Mouse (Mus musculus) neural tube, embryonic 14.5 days (tissue): Measurements from ENCODE around the gene Trmt44. TPM values are rescaled to one million over a fixed set of nuclear protein-coding genes. Genes with fewer than 3 reads are reported as not detected.

Source experiments
- ATAC-seq: fragments of 200-750 bp; cut with Nextera tagmentation; 2 replicates; pipeline ENCODE4 v1.8.0; 2017; ENCODE audit warnings: low read depth, mild to moderate bottlenecking, moderate TSS enrichment, moderate library complexity
- H3K27ac ChIP-seq: fragments of 300-500 bp; sonication (generic); 2 replicates; pipeline ENCODE4 v1.5.1; 2014; ENCODE audit warnings: low read depth, mild to moderate bottlenecking, control low read depth, low read length, moderate library complexity, mixed read lengths
- H3K27me3 ChIP-seq: fragments of 300-500 bp; sonication (generic); 2 replicates; pipeline ENCODE4 v1.6.1; 2014; ENCODE audit warnings: low read length; ENCODE audit not compliant: control insufficient read depth, insufficient read depth
- H3K36me3 ChIP-seq: fragments of 300-500 bp; sonication (generic); 2 replicates; pipeline ENCODE4 v1.6.1; 2014; ENCODE audit warnings: low read length, mixed read lengths; ENCODE audit not compliant: control insufficient read depth, insufficient read depth
- H3K4me1 ChIP-seq: fragments of 300-500 bp; sonication (generic); 2 replicates; pipeline ENCODE4 v1.6.1; 2014; ENCODE audit warnings: low read length; ENCODE audit not compliant: control insufficient read depth, insufficient read depth
- H3K4me2 ChIP-seq: fragments of 300-500 bp; sonication (generic); 2 replicates; pipeline ENCODE4 v1.6.1; 2014; ENCODE audit warnings: mild to moderate bottlenecking, low read depth, low read length, control low read depth
- H3K4me3 ChIP-seq: fragments of 300-500 bp; sonication (generic); 2 replicates; pipeline ENCODE4 v1.5.1; 2014; ENCODE audit warnings: low read depth, low read length, control low read depth, mixed read lengths
- H3K9ac ChIP-seq: fragments of 300-500 bp; sonication (generic); replicated peaks from 2 replicates; pipeline ENCODE4 v1.6.1; 2014; ENCODE audit warnings: low read depth, mild to moderate bottlenecking, control low read depth, low read length, mixed read lengths
- H3K9me3 ChIP-seq: fragments of 300-500 bp; sonication (generic); 2 replicates; pipeline ENCODE4 v1.6.1; 2016; ENCODE audit warnings: low read length; ENCODE audit not compliant: control insufficient read depth
- WGBS: fragments of 180-500 bp; shearing (Covaris S2); extraction: QIAGEN DNeasy Blood & Tissue Kit; methylation state at CpG from one replicate; pipeline ENCODE4 v1.1.7; 2014; 5-methylcytosine and 5-hydroxymethylcytosine counted together
- polyA plus RNA-seq: library from polyadenylated mRNA; unstranded; fragments of >200 nt; fragmentation: Nextera tagmentation; extraction: Ambion mirVana; gene quantifications from 2 replicates; pipeline ENCODE4 v1.2.1, GENCODE M21; 2014

Gene Trmt44
- polyA plus RNA-seq, 1 experiment from 2014 or later, result 7.8 TPM

- H3K4me1 ChIP-seq, result peaks cover 7% of the 10 kb centered on the region; the same call in 1 of the 2 replicates
- no peaks in the 10 kb centered on the region for H3K36me3 ChIP-seq
- peak overlapping the region; percentile 19; the same call in 1 of the 2 replicates for H3K27ac ChIP-seq
- ATAC-seq, result peak; percentile 47; the same call in 1 of the 2 replicates
- H3K27me3 ChIP-seq, result no peaks in the 10 kb centered on the region
- no peaks in the 10 kb centered on the region for H3K9me3 ChIP-seq
- H3K9ac ChIP-seq, result no peak overlapping the region
- H3K4me2 ChIP-seq, result no peak overlapping the region
- WGBS, result 6% methylated on average over 12 of the region's 12 CpGs
- no peak overlapping the region for H3K4me3 ChIP-seq
Measured at GRCm38 (mm10) chr5:35609381-35609780, 34.5 kb upstream of the Trmt44 start.

- WGBS, result 87% methylated on average over 5 of the region's 5 CpGs
- Histone ChIP-seq H3K27me3 (no peaks in the 10 kb centered on the region), H3K4me1 (peaks cover 7% of the 10 kb centered on the region; the same call in 1 of the 2 replicates), H3K4me2 (no peak overlapping the region), H3K4me3 (no peak overlapping the region), H3K9ac (no peak overlapping the region), H3K9me3 (no peaks in the 10 kb centered on the region), H3K27ac (no peak overlapping the region), H3K36me3 (no peaks in the 10 kb centered on the region)
- no peak for ATAC-seq
Measured at GRCm38 (mm10) chr5:35608559-35608958, 33.7 kb upstream of the Trmt44 start.

DNA sequence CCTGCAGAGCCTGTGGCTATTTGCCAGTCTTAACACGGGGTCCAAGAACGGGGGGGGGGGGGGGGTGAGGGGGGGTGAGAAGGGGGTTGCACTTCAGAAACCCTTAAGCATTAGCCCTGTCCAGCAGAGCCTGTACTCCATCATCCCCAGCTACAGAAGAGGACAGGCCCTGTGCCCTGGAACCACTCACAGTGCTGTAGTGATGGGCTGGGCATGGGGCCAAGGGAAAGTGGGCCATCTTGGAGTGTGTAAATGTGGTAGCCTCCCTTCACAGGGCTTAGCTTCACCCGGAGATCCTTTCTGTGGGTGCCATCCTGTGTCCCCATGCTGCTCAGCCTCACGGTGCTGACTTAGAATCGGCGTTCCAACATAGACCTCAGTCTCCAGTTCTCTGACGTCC, 32.9 kb upstream of the Trmt44 start:
- H3K27me3 ChIP-seq, result no peaks in the 10 kb centered on the region
- H3K27ac ChIP-seq, result no peak overlapping the region
- no peak overlapping the region for H3K4me2 ChIP-seq
- H3K9ac ChIP-seq, result no peak overlapping the region
- 71% methylated on average over 7 of the region's 7 CpGs for WGBS
- H3K4me3 ChIP-seq, result no peak overlapping the region
- H3K9me3 ChIP-seq, result no peaks in the 10 kb centered on the region
- H3K4me1 ChIP-seq, result peaks cover 7% of the 10 kb centered on the region; the same call in 1 of the 2 replicates
- no peak for ATAC-seq
- H3K36me3 ChIP-seq, result no peaks in the 10 kb centered on the region; the same call in 1 of the 2 replicates

DNA sequence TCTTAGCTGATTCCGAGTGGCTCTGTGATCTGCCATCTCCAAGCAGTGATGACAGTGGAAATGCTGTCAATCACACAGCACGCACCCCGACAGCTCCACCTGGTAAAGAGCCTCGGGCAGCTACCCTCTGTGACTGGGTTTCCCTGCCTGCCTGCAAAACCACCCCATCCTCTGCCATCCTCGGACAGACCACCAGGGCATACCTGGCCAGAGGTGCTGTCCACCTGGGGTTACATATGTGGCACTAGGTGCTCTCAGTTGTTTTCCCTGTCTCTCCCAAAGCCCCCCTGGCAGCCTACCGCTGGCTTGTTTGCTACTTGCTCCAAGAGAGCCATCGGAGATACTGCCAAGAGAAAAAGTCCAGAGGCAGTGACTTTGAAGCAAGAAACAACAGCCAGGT, 31.9 kb upstream of the Trmt44 start:
- no peak for ATAC-seq
- peaks cover 5% of the 10 kb centered on the region; the same call in 1 of the 2 replicates for H3K36me3 ChIP-seq
- 92% methylated on average over 7 of the region's 7 CpGs for WGBS
- no peak overlapping the region for H3K4me2 ChIP-seq
- no peaks in the 10 kb centered on the region for H3K27me3 ChIP-seq
- no peak overlapping the region for H3K4me3 ChIP-seq
- peaks cover 7% of the 10 kb centered on the region; the same call in 1 of the 2 replicates for H3K4me1 ChIP-seq
- H3K27ac ChIP-seq, result no peak overlapping the region
- no peaks in the 10 kb centered on the region for H3K9me3 ChIP-seq
- H3K9ac ChIP-seq, result no peak overlapping the region

GRCm38 (mm10) chr5:35605355-35605754, 30.5 kb upstream of the Trmt44 start:
- Histone ChIP-seq H3K4me1 (peaks cover 7% of the 10 kb centered on the region; the same call in 1 of the 2 replicates), H3K27ac (no peak overlapping the region), H3K9ac (no peak overlapping the region), H3K9me3 (no peaks in the 10 kb centered on the region), H3K27me3 (no peaks in the 10 kb centered on the region), H3K36me3 (peaks cover 9% of the 10 kb centered on the region; the same call in 1 of the 2 replicates), H3K4me2 (no peak overlapping the region), H3K4me3 (no peak overlapping the region)
- no peak for ATAC-seq
- 84% methylated on average over 7 of the region's 7 CpGs for WGBS

GRCm38 (mm10) chr5:35601526-35601925, 26.7 kb upstream of the Trmt44 start:
- H3K4me3 ChIP-seq, result no peak overlapping the region
- ATAC-seq, result no peak
- no peaks in the 10 kb centered on the region for H3K4me1 ChIP-seq
- H3K27me3 ChIP-seq, result no peaks in the 10 kb centered on the region
- no peaks in the 10 kb centered on the region for H3K9me3 ChIP-seq
- peaks cover 32% of the 10 kb centered on the region; the same call in 1 of the 2 replicates for H3K36me3 ChIP-seq
- no peak overlapping the region for H3K4me2 ChIP-seq
- H3K9ac ChIP-seq, result no peak overlapping the region
- WGBS, result 92% methylated on average over 8 of the region's 8 CpGs
- no peak overlapping the region for H3K27ac ChIP-seq

DNA sequence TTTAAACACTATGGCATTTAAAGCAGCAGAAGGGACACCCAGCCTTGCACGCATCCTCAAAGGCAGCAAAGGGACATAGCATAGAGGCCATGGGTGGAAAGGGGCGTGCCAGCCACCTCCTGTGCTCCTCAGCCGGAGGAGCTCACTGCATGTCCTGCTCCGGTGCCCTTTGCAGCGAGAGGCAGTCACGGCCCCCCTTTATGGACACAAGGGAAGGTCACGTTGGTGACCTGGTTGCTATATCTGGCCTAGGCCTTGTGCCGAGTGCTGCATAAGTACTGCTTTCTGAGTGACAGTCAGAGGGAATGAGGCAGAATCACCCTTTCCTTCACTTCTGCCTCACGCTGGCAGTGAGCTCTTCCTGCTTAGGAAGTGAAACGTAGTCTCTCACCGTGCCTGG, 25.4 kb upstream of the Trmt44 start:
- no peaks in the 10 kb centered on the region for H3K27me3 ChIP-seq
- no peak overlapping the region for H3K9ac ChIP-seq
- no peak overlapping the region for H3K27ac ChIP-seq
- no peak overlapping the region for H3K4me3 ChIP-seq
- WGBS, result 83% methylated on average over 11 of the region's 11 CpGs
- no peaks in the 10 kb centered on the region for H3K9me3 ChIP-seq
- no peak for ATAC-seq
- no peak overlapping the region for H3K4me2 ChIP-seq
- H3K4me1 ChIP-seq, result no peaks in the 10 kb centered on the region
- peaks cover 37% of the 10 kb centered on the region; the same call in 1 of the 2 replicates for H3K36me3 ChIP-seq

DNA sequence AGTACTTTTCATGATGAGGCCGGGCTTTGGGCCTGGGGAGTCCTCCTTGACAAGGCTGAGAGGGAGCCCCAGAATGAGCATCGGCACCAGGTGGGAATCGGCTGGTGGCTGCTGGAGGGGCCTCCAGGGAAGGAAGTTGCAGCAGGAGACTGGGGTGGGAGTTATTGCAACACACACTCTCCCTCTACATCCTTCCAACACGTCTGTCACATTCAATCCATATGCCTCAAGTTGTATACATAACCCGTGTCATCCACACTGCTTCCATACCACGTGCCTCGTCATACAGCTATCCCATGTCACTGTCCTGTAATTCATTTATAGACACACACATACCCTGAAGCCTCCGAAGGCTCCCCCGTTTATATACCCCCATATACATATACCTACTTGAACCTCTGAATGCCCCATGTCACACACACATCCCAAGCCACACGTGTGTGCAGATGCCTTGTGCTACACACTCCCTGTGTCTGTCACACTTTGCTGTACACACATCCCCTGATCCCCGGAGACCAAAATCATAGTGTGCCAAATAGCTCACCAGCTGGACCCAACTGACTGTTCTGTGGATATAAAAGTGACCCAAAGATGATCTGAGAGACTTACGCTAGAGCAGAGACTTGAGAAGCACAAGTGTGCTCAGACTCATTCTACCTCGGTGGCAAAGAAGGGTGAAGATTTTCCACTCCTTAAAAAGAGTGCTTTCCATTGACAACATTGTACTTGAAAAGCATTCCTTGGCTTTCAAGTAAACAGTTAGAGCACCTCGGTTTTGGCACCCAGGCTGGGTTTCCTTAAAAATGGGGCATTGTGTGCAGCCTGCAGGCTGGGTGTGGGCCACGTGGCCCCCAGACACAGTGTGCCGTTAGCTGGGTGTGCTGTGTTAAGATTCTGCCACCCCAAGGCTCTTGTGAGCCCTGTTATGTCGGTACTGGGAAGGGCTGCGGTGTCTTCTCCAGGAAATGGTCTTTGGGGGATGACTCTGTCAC, 21.6 kb upstream of the Trmt44 start:
- Histone ChIP-seq H3K4me1 (no peaks in the 10 kb centered on the region), H3K27me3 (no peaks in the 10 kb centered on the region), H3K4me3 (no peak overlapping the region), H3K9ac (no peak overlapping the region), H3K36me3 (peaks cover 52% of the 10 kb centered on the region), H3K9me3 (no peaks in the 10 kb centered on the region), H3K4me2 (no peak overlapping the region), H3K27ac (no peak overlapping the region)
- ATAC-seq, result no peak
- WGBS, result 84% methylated on average over 18 of the region's 18 CpGs

GRCm38 (mm10) chr5:35595706-35596105, 20.8 kb upstream of the Trmt44 start:
- ATAC-seq, result 0 out of 2 replicates have a peak, but pooled peaks have one; percentile 49

More at GRCm38 (mm10) chr5:35595706-35596105, 20.8 kb upstream of the Trmt44 start:
- H3K36me3 ChIP-seq, result peaks cover 55% of the 10 kb centered on the region
- H3K4me2 ChIP-seq, result no peak overlapping the region
- no peaks in the 10 kb centered on the region for H3K9me3 ChIP-seq
- no peaks in the 10 kb centered on the region for H3K4me1 ChIP-seq
- WGBS, result 21% methylated on average over 4 of the region's 4 CpGs
- H3K9ac ChIP-seq, result no peak overlapping the region
- H3K4me3 ChIP-seq, result no peak overlapping the region
- H3K27me3 ChIP-seq, result no peaks in the 10 kb centered on the region
- no peak overlapping the region for H3K27ac ChIP-seq
